Mouse (Mus musculus): Measurements from ENCODE around the gene Anks1. TPM values are rescaled to one million over a fixed set of nuclear protein-coding genes. Genes with fewer than 3 reads are reported as not detected.
A peak's percentile ranks its signal among the peaks of the same experiment; 100 is the strongest.
"Not testable (repeated sequence)": the region's sequence is repeated elsewhere in the genome, so short reads cannot be mapped to it uniquely, and the experiment has no call there.

Anks1 gene
- polyA plus RNA-seq, 1 experiment from 2014 or later = 11.3 TPM

DNA sequence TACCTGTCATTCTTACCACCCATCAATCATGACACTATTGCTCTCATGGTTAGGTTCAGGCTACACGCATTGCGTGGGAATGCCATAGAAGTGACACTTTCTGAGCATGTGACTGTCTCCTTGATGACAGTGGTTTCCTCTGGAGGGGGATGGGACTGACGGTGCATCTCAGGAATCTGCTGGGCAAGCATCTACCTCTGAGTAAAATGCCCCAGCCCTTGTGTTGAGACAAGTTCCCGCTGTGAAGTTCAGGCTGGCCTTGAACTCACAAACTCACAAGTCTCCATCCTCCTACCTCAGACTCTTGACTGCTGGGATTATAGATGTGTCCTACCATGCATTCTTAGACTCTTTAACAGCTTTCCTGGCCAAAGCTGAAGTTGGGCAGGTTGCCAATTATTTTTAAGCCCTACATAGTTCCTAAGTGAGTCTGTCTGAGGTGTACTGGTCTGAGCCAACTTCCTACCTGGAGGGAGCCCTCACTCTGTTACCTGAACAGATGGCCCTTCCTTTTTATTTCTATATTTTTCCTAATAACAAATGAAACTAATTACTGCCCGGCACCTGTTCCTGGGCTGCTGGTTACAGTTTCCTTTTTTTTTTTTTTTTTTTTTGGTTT, 72.5 kb downstream of the Anks1 start:
- WGBS = 86% methylated on average over 5 of the region's 5 CpGs
- ATAC-seq (replicated peaks; ENCODE audit: low FRiP score, low read depth) (no peak), DNase-seq (ENCODE audit: low spot score) (no peak)
- H3K36me3 ChIP-seq (ENCODE audit: insufficient read depth, low read length) = peaks cover 39% of the 10 kb centered on the region
- no peak overlapping the region for H3K27ac ChIP-seq
- H3K9ac ChIP-seq (ENCODE audit: low read depth, low read length) = no peak overlapping the region
- no peaks in the 10 kb centered on the region; the same call in 1 of the 2 replicates for H3K4me1 ChIP-seq (replicated peaks; ENCODE audit: insufficient read depth, low read length)
- TF ChIP-seq CTCF (IDR thresholded peaks at IDR 0.05; ENCODE audit: low read depth) = no peak
- H3K27me3 ChIP-seq (ENCODE audit: insufficient read depth, low read length) = no peaks in the 10 kb centered on the region
- H3K4me3 ChIP-seq (replicated peaks; ENCODE audit: low read depth, low read length) = no peak overlapping the region
- no peak overlapping the region for H3K4me2 ChIP-seq (ENCODE audit: low read length)
- no peaks in the 10 kb centered on the region for H3K9me3 ChIP-seq (replicated peaks; ENCODE audit: low read length)

DNA sequence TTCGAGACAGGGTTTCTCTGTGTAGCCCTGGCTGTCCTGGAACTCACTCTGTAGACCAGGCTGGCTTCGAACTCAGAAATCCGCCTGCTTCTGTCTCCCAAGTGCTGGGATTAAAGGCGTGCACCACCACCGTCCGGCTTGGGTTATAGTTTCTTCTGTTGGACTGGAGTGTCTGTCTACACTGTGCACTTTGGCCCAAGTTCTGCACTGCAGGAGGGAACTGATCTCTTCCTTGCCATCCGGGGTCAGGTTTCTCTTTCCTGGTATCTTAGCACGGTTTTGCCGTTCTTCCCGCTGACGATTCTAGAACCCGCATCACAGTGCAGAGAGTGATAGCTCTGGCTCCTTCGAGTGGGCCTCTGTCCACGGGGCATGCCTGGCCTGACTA, 73.0 kb downstream of the Anks1 start:
- H3K9ac ChIP-seq (ENCODE audit: low read depth, low read length); H3K9me3 ChIP-seq (replicated peaks; ENCODE audit: low read length); H3K4me1 ChIP-seq (replicated peaks; ENCODE audit: insufficient read depth, low read length); H3K27ac ChIP-seq; H3K4me3 ChIP-seq (replicated peaks; ENCODE audit: low read depth, low read length); DNase-seq (ENCODE audit: low spot score); H3K27me3 ChIP-seq (ENCODE audit: insufficient read depth, low read length); H3K4me2 ChIP-seq (ENCODE audit: low read length): not testable (repeated sequence)
- ATAC-seq (replicated peaks; ENCODE audit: low FRiP score, low read depth) = peak; percentile 44; the same call in 1 of the 2 replicates
- peaks cover 40% of the 10 kb centered on the region for H3K36me3 ChIP-seq (ENCODE audit: insufficient read depth, low read length)
- 61% methylated on average over 13 of the region's 14 CpGs for WGBS

DNA sequence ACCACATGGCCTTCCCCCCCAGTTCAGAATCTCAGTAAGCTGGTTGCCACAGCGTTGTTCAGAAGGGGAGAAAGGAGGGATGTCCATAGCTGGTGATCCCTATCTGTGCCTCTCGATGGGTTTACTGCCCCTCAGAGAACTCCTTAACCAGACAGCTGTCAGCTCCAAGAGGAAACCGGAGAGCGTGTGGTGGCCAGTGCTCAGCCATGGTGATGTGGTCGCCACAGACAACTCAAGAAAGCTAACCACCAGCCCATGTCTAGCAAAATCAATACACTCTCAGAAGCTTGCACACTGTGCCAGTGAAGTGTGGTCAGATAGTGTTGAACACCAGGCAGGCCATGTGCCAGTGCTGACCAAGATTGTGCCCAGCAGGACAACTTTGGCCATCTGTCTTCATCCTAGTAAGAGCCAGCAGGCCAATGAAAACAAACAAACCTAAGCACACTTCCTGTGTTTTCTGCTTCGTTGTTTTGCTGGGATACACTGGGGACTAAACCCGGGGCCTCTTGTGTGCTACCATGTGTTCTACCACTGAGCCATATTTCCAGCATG, 73.7 kb downstream of the Anks1 start:
- ATAC-seq (replicated peaks; ENCODE audit: low FRiP score, low read depth) = no peak
- H3K4me2 ChIP-seq (ENCODE audit: low read length) = no peak overlapping the region

DNA sequence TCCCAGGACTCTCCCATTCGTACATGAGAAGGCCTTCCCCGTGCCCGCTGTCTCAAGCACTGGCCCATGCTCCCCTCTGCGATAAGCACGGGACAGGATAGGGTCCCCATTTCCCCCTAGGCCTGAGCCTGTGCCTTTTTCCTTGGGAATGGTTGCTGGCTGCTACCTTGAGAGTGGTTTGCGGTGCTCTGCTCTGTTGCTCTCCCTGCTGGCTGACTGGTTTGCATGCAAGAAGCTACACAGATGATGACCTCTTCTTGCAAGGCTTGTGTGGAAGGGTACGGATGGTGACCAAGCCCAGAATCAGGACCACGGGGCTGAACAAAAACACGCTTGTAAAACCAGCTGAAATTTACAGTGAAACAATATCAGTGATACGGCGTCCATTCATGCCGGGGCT, 75.3 kb downstream of the Anks1 start:
- H3K36me3 ChIP-seq (ENCODE audit: insufficient read depth, low read length) = peaks cover 35% of the 10 kb centered on the region; the same call in 1 of the 2 replicates
- ATAC-seq (replicated peaks; ENCODE audit: low FRiP score, low read depth) = no peak
- H3K9me3 ChIP-seq (replicated peaks; ENCODE audit: low read length) = no peaks in the 10 kb centered on the region
- WGBS = 91% methylated on average over 12 of the region's 12 CpGs
- H3K27me3 ChIP-seq (ENCODE audit: insufficient read depth, low read length) = no peaks in the 10 kb centered on the region
- TF ChIP-seq CTCF (IDR thresholded peaks at IDR 0.05; ENCODE audit: low read depth) = peak; percentile 60
- H3K27ac ChIP-seq = no peak overlapping the region
- H3K4me3 ChIP-seq (replicated peaks; ENCODE audit: low read depth, low read length) = no peak overlapping the region
- H3K4me2 ChIP-seq (ENCODE audit: low read length) = no peak overlapping the region
- H3K4me1 ChIP-seq (replicated peaks; ENCODE audit: insufficient read depth, low read length) = no peaks in the 10 kb centered on the region; the same call in 1 of the 2 replicates
- H3K9ac ChIP-seq (ENCODE audit: low read depth, low read length) = no peak overlapping the region
- no peak for DNase-seq (ENCODE audit: low spot score)

More for the DNA sequence above, 73.7 kb downstream of the Anks1 start:
- H3K4me3 ChIP-seq (replicated peaks; ENCODE audit: low read depth, low read length) = no peak overlapping the region
- H3K9me3 ChIP-seq (replicated peaks; ENCODE audit: low read length) = no peaks in the 10 kb centered on the region
- 51% methylated on average over 7 of the region's 7 CpGs for WGBS
- no peak for DNase-seq (ENCODE audit: low spot score)
- H3K36me3 ChIP-seq (ENCODE audit: insufficient read depth, low read length) = peaks cover 39% of the 10 kb centered on the region
- TF ChIP-seq CTCF (IDR thresholded peaks at IDR 0.05; ENCODE audit: low read depth) = no peak
- no peaks in the 10 kb centered on the region; the same call in 1 of the 2 replicates for H3K4me1 ChIP-seq (replicated peaks; ENCODE audit: insufficient read depth, low read length)
- no peaks in the 10 kb centered on the region for H3K27me3 ChIP-seq (ENCODE audit: insufficient read depth, low read length)
- H3K9ac ChIP-seq (ENCODE audit: low read depth, low read length) = no peak overlapping the region
- H3K27ac ChIP-seq = no peak overlapping the region; the same call in 1 of the 2 replicates

DNA sequence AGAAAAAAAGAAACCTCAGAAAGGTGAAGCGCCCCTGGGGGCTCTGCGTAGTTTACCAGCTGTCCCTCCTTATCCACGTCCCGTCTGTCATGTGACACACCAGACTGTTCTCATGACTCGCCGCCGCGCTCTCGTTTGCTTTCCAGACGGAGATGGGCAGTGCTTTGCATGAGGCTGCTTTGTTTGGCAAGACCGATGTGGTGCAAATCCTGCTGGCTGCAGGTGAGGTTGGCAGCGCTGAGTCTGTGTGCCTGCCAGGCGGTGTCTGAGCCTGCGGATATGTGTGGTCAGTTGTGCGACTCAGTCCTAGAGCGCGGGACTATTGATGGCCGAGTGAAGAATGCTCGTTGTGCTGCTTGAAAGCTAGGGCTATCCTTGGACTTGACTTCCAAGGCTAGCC, 77.0 kb downstream of the Anks1 start:
- Histone ChIP-seq H3K27me3 (ENCODE audit: insufficient read depth, low read length) (no peaks in the 10 kb centered on the region), H3K4me1 (replicated peaks; ENCODE audit: insufficient read depth, low read length) (no peaks in the 10 kb centered on the region; the same call in 1 of the 2 replicates), H3K4me2 (ENCODE audit: low read length) (no peak overlapping the region), H3K4me3 (replicated peaks; ENCODE audit: low read depth, low read length) (no peak overlapping the region), H3K27ac (no peak overlapping the region), H3K9ac (ENCODE audit: low read depth, low read length) (no peak overlapping the region), H3K36me3 (ENCODE audit: insufficient read depth, low read length) (peaks cover 41% of the 10 kb centered on the region; the same call in 1 of the 2 replicates), H3K9me3 (replicated peaks; ENCODE audit: low read length) (no peaks in the 10 kb centered on the region)
- no peak for TF ChIP-seq CTCF (IDR thresholded peaks at IDR 0.05; ENCODE audit: low read depth)
- WGBS = 94% methylated on average over 19 of the region's 19 CpGs
- DNase-seq (ENCODE audit: low spot score) = no peak
- no peak for ATAC-seq (replicated peaks; ENCODE audit: low FRiP score, low read depth)

DNA sequence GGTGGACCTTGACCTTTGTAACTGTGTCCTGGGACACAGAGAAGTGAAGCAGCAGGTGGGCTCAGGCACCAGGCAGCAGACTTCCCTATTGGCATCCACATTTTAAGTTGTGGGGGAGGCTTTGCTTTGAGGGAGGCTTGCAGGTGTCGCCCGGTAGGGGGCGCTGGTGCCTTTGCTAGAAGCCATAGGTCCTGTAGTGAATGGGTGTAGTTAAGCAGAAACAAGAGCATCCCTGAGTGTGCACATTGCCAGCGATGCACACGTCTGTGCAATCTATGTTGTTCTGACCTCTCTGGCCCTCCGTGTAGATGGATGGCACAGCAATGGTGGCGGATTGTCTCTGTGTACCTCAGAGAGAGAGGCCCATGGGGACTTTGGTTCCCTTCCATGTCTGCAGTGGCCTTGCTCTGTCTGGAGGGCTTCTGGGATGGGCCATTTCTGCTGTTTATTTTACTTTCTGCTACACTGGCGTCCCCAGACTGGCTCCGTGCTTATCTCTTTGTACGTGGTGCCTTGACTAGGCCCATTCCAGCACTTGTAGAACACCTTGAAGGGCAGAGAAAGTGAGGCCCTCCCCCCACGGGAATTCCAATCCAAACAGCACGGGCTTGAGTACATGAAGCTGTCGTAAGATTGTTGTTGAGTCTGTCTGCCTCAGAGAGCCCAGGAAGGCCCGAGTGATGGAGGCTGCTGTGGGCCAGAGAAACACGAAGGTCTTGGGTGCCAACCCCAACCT, 80.9 kb downstream of the Anks1 start:
- H3K4me1 ChIP-seq (replicated peaks; ENCODE audit: insufficient read depth, low read length) = no peaks in the 10 kb centered on the region
- no peak overlapping the region for H3K4me2 ChIP-seq (ENCODE audit: low read length)
- H3K27ac ChIP-seq = no peak overlapping the region
- peaks cover 68% of the 10 kb centered on the region; the same call in 1 of the 2 replicates for H3K36me3 ChIP-seq (ENCODE audit: insufficient read depth, low read length)
- H3K4me3 ChIP-seq (replicated peaks; ENCODE audit: low read depth, low read length) = no peak overlapping the region
- ATAC-seq (replicated peaks; ENCODE audit: low FRiP score, low read depth) (peak; percentile 65), DNase-seq (ENCODE audit: low spot score) (peak; percentile 91)
- H3K9me3 ChIP-seq (replicated peaks; ENCODE audit: low read length) = no peaks in the 10 kb centered on the region
- peak; percentile 93 for TF ChIP-seq CTCF (IDR thresholded peaks at IDR 0.05; ENCODE audit: low read depth)
- 47% methylated on average over 15 of the region's 15 CpGs for WGBS
- no peak overlapping the region for H3K9ac ChIP-seq (ENCODE audit: low read depth, low read length)
- H3K27me3 ChIP-seq (ENCODE audit: insufficient read depth, low read length) = no peaks in the 10 kb centered on the region

All from kidney, postnatal 0 days (tissue).